Mouse (Mus musculus) CH12.LX (cell line): ENCODE measurements around the gene Hoxa7. TPM values are rescaled to one million over a fixed set of nuclear protein-coding genes. Genes with fewer than 3 reads are reported as not detected.

ENCODE experiments used
- DNase-seq: peaks from one replicate; pipeline ENCODE4 v3.0.0-alpha.2; 2013; ENCODE audit errors: extremely low read depth
- H3K27ac ChIP-seq: 2 replicates; pipeline ENCODE4 v1.5.1; 2012; ENCODE audit warnings: low read depth, mild to moderate bottlenecking, control low read depth, moderate library complexity; ENCODE audit not compliant: insufficient read depth
- H3K27me3 ChIP-seq: replicated peaks from 2 replicates; pipeline ENCODE3; 2012; ENCODE audit warnings: inconsistent platforms
- H3K36me3 ChIP-seq, 2 experiments: replicated peaks in 1 of 2; 2 replicates each; pipeline versions ENCODE3 to v1.6.1; 2012; ENCODE audit warnings: inconsistent platforms in 1 of 2, low read length in 1 of 2, mild to moderate bottlenecking in 1 of 2, mixed read lengths in 1 of 2, moderate library complexity in 1 of 2; ENCODE audit not compliant: control insufficient read depth in 1 of 2, insufficient read depth in 1 of 2
- H3K4me1 ChIP-seq, 2 experiments: 2 replicates each; pipeline ENCODE4 v1.6.1; 2012; ENCODE audit warnings: inconsistent platforms in 1 of 2, moderate library complexity in 1 of 2; ENCODE audit not compliant: insufficient read depth in 2 of 2, control insufficient read depth in 1 of 2
- H3K4me2 ChIP-seq: 2 replicates; pipeline ENCODE4 v1.6.1; 2012; ENCODE audit warnings: low read depth, mild to moderate bottlenecking, control low read depth; ENCODE audit not compliant: poor library complexity, insufficient read depth, severe bottlenecking
- H3K4me3 ChIP-seq, 3 experiments: fragments of 150-350 bp in 1 of 3; sonication (generic) in 1 of 3; replicated peaks in 1 of 3; 2 replicates each; pipeline versions ENCODE3 to v1.5.1; 2011 to 2012; ENCODE audit warnings: low read depth in 2 of 3, low read length in 2 of 3, mild to moderate bottlenecking in 2 of 3, moderate library complexity in 2 of 3, control low read depth in 1 of 3, improper control_type of control experiment in 1 of 3, inconsistent platforms in 1 of 3, mixed read lengths in 1 of 3; ENCODE audit not compliant: poor library complexity in 1 of 3
- H3K79me2 ChIP-seq: replicated peaks from 2 replicates; pipeline ENCODE4 v1.6.1; 2012; ENCODE audit warnings: mild to moderate bottlenecking, moderate library complexity; ENCODE audit not compliant: control insufficient read depth, poor library complexity, insufficient read depth, severe bottlenecking; ENCODE audit errors: extremely low read depth
- H3K9ac ChIP-seq: 2 replicates; pipeline ENCODE4 v1.6.1; 2012; ENCODE audit warnings: low read depth, mild to moderate bottlenecking, control low read depth, moderate library complexity; ENCODE audit not compliant: insufficient read depth
- H3K9me3 ChIP-seq: replicated peaks from 2 replicates; pipeline ENCODE3; 2012; ENCODE audit warnings: low read length, inconsistent platforms, mixed read lengths
- BHLHE40 ChIP-seq: IDR thresholded peaks from 2 replicates; pipeline ENCODE4 v1.6.1; 2011; ENCODE audit warnings: mild to moderate bottlenecking, low read depth, low read length, improper control_type of control experiment
- CTCF ChIP-seq, 2 experiments: IDR thresholded peaks in 1 of 2; conservative IDR thresholded peaks in 1 of 2; 2 replicates each; pipeline ENCODE4 v1.5.1; 2011 to 2012; ENCODE audit warnings: low read depth in 2 of 2, low read length in 2 of 2, improper control_type of control experiment in 1 of 2, inconsistent platforms in 1 of 2, mild to moderate bottlenecking in 1 of 2, moderate library complexity in 1 of 2
- ELF1 ChIP-seq: IDR thresholded peaks from 2 replicates; pipeline ENCODE4 v1.6.1; 2014; ENCODE audit warnings: low read depth, mild to moderate bottlenecking, inconsistent platforms, low read length, improper control_type of control experiment
- HCFC1 ChIP-seq: IDR thresholded peaks from 2 replicates; pipeline ENCODE4 v1.6.1; 2012; ENCODE audit warnings: low read depth, mild to moderate bottlenecking, inconsistent platforms, low read length, improper control_type of control experiment
- IRF4 ChIP-seq: IDR thresholded peaks from 2 replicates; pipeline ENCODE4 v1.6.1; 2014; ENCODE audit warnings: low read depth, mild to moderate bottlenecking, inconsistent platforms, low read length, improper control_type of control experiment
- JUN ChIP-seq: IDR thresholded peaks from 2 replicates; pipeline ENCODE4 v1.6.1; 2011; ENCODE audit warnings: low read depth, mild to moderate bottlenecking, low read length, improper control_type of control experiment, moderate library complexity; ENCODE audit not compliant: insufficient read depth
- JUND ChIP-seq: conservative IDR thresholded peaks from 2 replicates; pipeline ENCODE4 v1.6.1; 2011; ENCODE audit warnings: low read depth, low read length, improper control_type of control experiment
- KAT2A ChIP-seq: IDR thresholded peaks from 2 replicates; pipeline ENCODE4 v1.6.1; 2012; ENCODE audit warnings: low read length, improper control_type of control experiment, inconsistent platforms; ENCODE audit not compliant: insufficient replicate concordance
- MEF2A ChIP-seq: IDR thresholded peaks from 2 replicates; pipeline ENCODE4 v1.6.1; 2014; ENCODE audit warnings: low read depth, mild to moderate bottlenecking, inconsistent platforms, low read length, improper control_type of control experiment, borderline replicate concordance
- MYC ChIP-seq: IDR thresholded peaks from 2 replicates; pipeline ENCODE4 v1.6.1; 2011; ENCODE audit warnings: low read depth, mild to moderate bottlenecking, improper control_type of control experiment, low read length
- NELFE ChIP-seq: IDR thresholded peaks from 2 replicates; pipeline ENCODE4 v1.6.1; 2011; ENCODE audit warnings: low read depth, low read length, improper control_type of control experiment
- NRF1 ChIP-seq: IDR thresholded peaks from 2 replicates; pipeline ENCODE4 v1.6.1; 2014; ENCODE audit warnings: low read depth, mild to moderate bottlenecking, inconsistent platforms, low read length, improper control_type of control experiment, moderate library complexity
- PAX5 ChIP-seq: IDR thresholded peaks from 2 replicates; pipeline ENCODE4 v1.6.1; 2012; ENCODE audit warnings: low read length, inconsistent platforms, mixed read lengths
- POLR2A ChIP-seq: IDR thresholded peaks from 2 replicates; pipeline ENCODE4 v1.6.1; 2011; ENCODE audit warnings: low read depth, mild to moderate bottlenecking, improper control_type of control experiment, low read length
- POLR2AphosphoS2 ChIP-seq: IDR thresholded peaks from 2 replicates; pipeline ENCODE4 v1.6.1; 2011; ENCODE audit warnings: low read depth, low read length, improper control_type of control experiment
- RAD21 ChIP-seq: IDR thresholded peaks from 2 replicates; pipeline ENCODE4 v1.6.1; 2011; ENCODE audit warnings: low read depth, mild to moderate bottlenecking, low read length, improper control_type of control experiment, moderate library complexity
- RCOR1 ChIP-seq: conservative IDR thresholded peaks from 2 replicates; pipeline ENCODE4 v1.6.1; 2012; ENCODE audit warnings: low read depth, mild to moderate bottlenecking, inconsistent platforms, low read length, improper control_type of control experiment
- SIN3A ChIP-seq: IDR thresholded peaks from 2 replicates; pipeline ENCODE4 v1.6.1; 2012; ENCODE audit warnings: low read length, improper control_type of control experiment, inconsistent platforms
- SMC3 ChIP-seq: IDR thresholded peaks from 2 replicates; pipeline ENCODE4 v1.6.1; 2011; ENCODE audit warnings: low read depth, low read length, improper control_type of control experiment
- TBP ChIP-seq: conservative IDR thresholded peaks from 2 replicates; pipeline ENCODE4 v1.6.1; 2011; ENCODE audit warnings: low read depth, low read length, improper control_type of control experiment
- TCF12 ChIP-seq: IDR thresholded peaks from 2 replicates; pipeline ENCODE4 v1.6.1; 2014; ENCODE audit warnings: low read depth, mild to moderate bottlenecking, inconsistent platforms, low read length, improper control_type of control experiment
- ZC3H11A ChIP-seq: IDR thresholded peaks from 2 replicates; pipeline ENCODE4 v1.6.1; 2012; ENCODE audit warnings: low read depth, mild to moderate bottlenecking, inconsistent platforms, low read length, improper control_type of control experiment
- dilution Hi-C: fragments of 300-500 bp; cut with MboI; formaldehyde crosslinking; loops from 2 replicates; pipeline ENCODE4 v1.14.3; 2020; ENCODE audit warnings: low sequenced_read_pairs; ENCODE audit not compliant: extremely low pct_unique_long_range_greater_than_20kb, extremely low pct_ligation_motif_present
- in situ Hi-C: fragments of 300-500 bp; cut with MboI; formaldehyde crosslinking; loops from 3 replicates; pipeline ENCODE4 v1.14.3; 2019; ENCODE audit warnings: low sequenced_read_pairs, low pct_ligation_motif_present, low pct_unique_long_range_greater_than_20kb, mixed read lengths
- polyA plus RNA-seq: library from polyadenylated mRNA; unstranded; fragments of >175 nt; gene quantifications from 2 replicates; pipeline ENCODE4 v1.2.1, GENCODE M21; 2012; ENCODE audit warnings: low read depth; ENCODE audit not compliant: insufficient read length
- total RNA-seq, 2 experiments: library from RNA; depleted of rRNA; stranded (reverse); fragments of 300-350 nt in 1 of 2; fragments of >200 nt in 1 of 2; gene quantifications; 2 replicates each; pipeline ENCODE4 v1.2.3; 2012 to 2014

The Hoxa7 gene
- total and polyA plus RNA-seq, 3 experiments, result 1.0 to 1.4 (median 1.1) TPM

- peak overlapping the region; percentile 52 to 57 (median 53) for H3K4me3 ChIP-seq
- peak overlapping the region; percentile 59 for H3K4me2 ChIP-seq
- no peak for TF ChIP-seq PAX5
- no peak for TF ChIP-seq MYC
- TF ChIP-seq POLR2AphosphoS2, result no peak
- no peak for TF ChIP-seq SIN3A
- TF ChIP-seq, all 38 proteins: peak for 0
These were observed 9.7 kb downstream of the Hoxa7 start for GRCm38 (mm10) chr6:52211961-52212360.

GRCm38 (mm10) chr6:52211170-52211935, 10.3 kb downstream of the Hoxa7 start:
- Histone ChIP-seq H3K4me1 (peaks cover 4 to 17% of the 10 kb centered on the region in 2 experiments; a peak in 2 of 4 replicates), H3K9me3 (peaks cover 26% of the 10 kb centered on the region), H3K79me2 (no peaks in the 10 kb centered on the region), H3K4me2 (peak overlapping the region; percentile 59), H3K9ac (peak overlapping the region; percentile 41), H3K4me3 (peak overlapping the region; percentile 52 to 57 (median 53)), H3K27me3 (peaks cover 2% of the 10 kb centered on the region), H3K36me3 (peaks cover 1 to 15% of the 10 kb centered on the region in 2 experiments), H3K27ac (peak overlapping the region; percentile 58; the same call in 1 of the 2 replicates)
- peak; percentile 59 for DNase-seq
- TF ChIP-seq ELF1 (0 out of 2 replicates have a peak, but pooled peaks have one; percentile 11), RCOR1 (no peak), TCF12 (peak; percentile 46; the same call in 1 of the 2 replicates), JUND (no peak), RAD21 (peak; percentile 26), NELFE (peak; percentile 61), POLR2A (peak; percentile 55), BHLHE40 (0 out of 2 replicates have a peak, but pooled peaks have one; percentile 18), CTCF (conservative IDR thresholded peaks at IDR 0.05 in 1 of 2, IDR thresholded peaks at IDR 0.05 in 1 of 2; ENCODE audit: low read depth in 2 of 2, low read length in 2 of 2) (peak in 1 of 2 experiments; percentile 76; a peak in 3 of 4 replicates), TBP (0 out of 2 replicates have a peak, but pooled peaks have one; percentile 27), MEF2A (0 out of 2 replicates have a peak, but pooled peaks have one; percentile 50), JUN (no peak), KAT2A (no peak), IRF4 (0 out of 2 replicates have a peak, but pooled peaks have one; percentile 9), NRF1 (0 out of 2 replicates have a peak, but pooled peaks have one; percentile 27), ZC3H11A (no peak), HCFC1 (peak; percentile 17; the same call in 1 of the 2 replicates), SMC3 (peak; percentile 60)
- dilution Hi-C loops, result no loop called here
- in situ Hi-C loops, result loop anchor here (10.0 to 25.0 kb wide), 2 partner anchors 199 to 347 kb away; partner anchors contain the start of gene Skap2

More at GRCm38 (mm10) chr6:52211961-52212360, 9.7 kb downstream of the Hoxa7 start:
- Histone ChIP-seq H3K9me3 (peaks cover 24% of the 10 kb centered on the region), H3K4me1 (peaks cover 4 to 17% of the 10 kb centered on the region in 2 experiments; a peak in 2 of 4 replicates), H3K9ac (peak overlapping the region; percentile 41), H3K79me2 (no peaks in the 10 kb centered on the region), H3K36me3 (peaks cover 0 to 10% of the 10 kb centered on the region in 2 experiments), H3K27me3 (peaks cover 2% of the 10 kb centered on the region), H3K27ac (peak overlapping the region; percentile 58)
- in situ Hi-C loops (loop anchor here (10.0 to 25.0 kb wide), 2 partner anchors 200 to 347 kb away; partner anchors contain the start of gene Skap2), dilution Hi-C loops (no loop called here)
- DNase-seq, result no peak
